Mouse (Mus musculus): ENCODE measurements at regions not wholly inside any gene's neighbourhood (a gene's known extent, or its start where the extent isn't known, plus 50 kb on each side); places are given as distances from the start of the nearest gene placed in this dataset.

GRCm38 (mm10) chr12:27962908-27963307 lies 589.3 kb downstream of the Dcdc2c start:
- TF ChIP-seq CTCF (IDR thresholded peaks at IDR 0.05; ENCODE audit: low read depth, low read length) (no peak), POLR2A (IDR thresholded peaks at IDR 0.05; ENCODE audit: borderline replicate concordance, low read depth, low read length) (no peak)

Measured in bone marrow macrophage, adult 2 months (primary cell).